Mouse (Mus musculus): ENCODE measurements around the gene Hcn1. TPM values are rescaled to one million over a fixed set of nuclear protein-coding genes. Genes with fewer than 3 reads are reported as not detected.

Hcn1 gene
- polyA plus RNA-seq (2015; fragmentation: Nextera tagmentation; extraction: Ambion mirVana) = not detected in 2 replicates

DNA sequence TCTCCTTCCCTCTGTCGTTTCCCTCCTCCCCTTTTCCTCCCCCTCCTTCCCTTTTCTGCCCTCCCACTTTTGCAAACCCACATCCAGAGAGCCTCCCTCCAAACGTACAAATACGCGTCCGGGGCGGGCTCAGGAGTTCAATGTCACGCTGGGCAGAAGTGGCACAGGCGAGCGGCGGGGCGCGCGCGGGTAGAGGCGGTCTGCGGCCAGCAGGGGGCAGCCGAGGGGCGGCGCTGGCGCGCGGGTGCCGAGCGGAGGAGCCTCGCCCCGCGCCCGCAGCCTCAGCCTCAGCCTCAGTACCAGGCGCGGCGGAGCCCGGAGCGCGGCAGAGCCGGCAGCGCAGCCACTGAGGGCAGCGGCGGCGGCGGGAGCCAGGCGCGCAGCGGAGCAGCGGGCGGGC is at the start of gene Hcn1:
Gene Hcn1, plus strand, starts transcription at position 140 of the 400 bp plus-strand sequence.
- Histone ChIP-seq H3K4me2 (ENCODE audit: low read length) (peak within 1 kb of the TSS; percentile 81), H3K27me3 (ENCODE audit: insufficient read depth, low read length) (peaks cover 16% of the 10 kb centered on the region), H3K4me3 (replicated peaks; ENCODE audit: low read depth, low read length) (peak within 1 kb of the TSS; percentile 37), H3K9me3 (replicated peaks; ENCODE audit: low read length) (no peaks in the 10 kb centered on the region), H3K9ac (ENCODE audit: low read depth, low read length) (no peak within 1 kb of the TSS), H3K27ac (no peak within 1 kb of the TSS), H3K36me3 (ENCODE audit: insufficient read depth, low read length) (no peaks in the 10 kb centered on the region), H3K4me1 (replicated peaks; ENCODE audit: insufficient read depth, low read length) (no peaks in the 10 kb centered on the region; the same call in 1 of the 2 replicates)
- WGBS = under 1% methylated on average over 40 of the region's 45 CpGs
- DNase-seq (ENCODE audit: low spot score) (peak; percentile 65), ATAC-seq (replicated peaks; ENCODE audit: low FRiP score, low read depth) (peak; percentile 94)
- peak; percentile 61 for TF ChIP-seq CTCF (IDR thresholded peaks at IDR 0.05; ENCODE audit: low read depth)

DNA sequence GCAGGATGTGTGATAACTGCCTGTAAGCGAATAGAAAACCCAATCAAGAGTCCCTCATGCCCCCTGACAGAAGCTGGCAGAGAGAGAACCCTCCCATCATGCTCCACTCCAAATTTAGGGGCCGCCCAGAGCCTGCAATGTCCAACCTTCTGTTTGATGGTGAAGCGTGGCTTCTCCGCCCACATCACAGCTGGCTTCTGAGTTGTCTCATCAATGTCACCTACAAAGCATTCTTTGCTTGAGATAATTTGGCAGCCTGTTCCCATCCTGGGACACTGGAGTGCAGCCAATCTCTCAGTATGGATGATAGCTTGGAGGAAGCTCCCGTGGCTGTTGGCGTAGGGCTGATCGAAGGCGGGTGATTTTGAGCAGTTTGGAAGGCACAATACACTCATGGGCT is 34.9 kb upstream of the Hcn1 start:
- no peak for TF ChIP-seq CTCF (IDR thresholded peaks at IDR 0.05; ENCODE audit: low read depth)

DNA sequence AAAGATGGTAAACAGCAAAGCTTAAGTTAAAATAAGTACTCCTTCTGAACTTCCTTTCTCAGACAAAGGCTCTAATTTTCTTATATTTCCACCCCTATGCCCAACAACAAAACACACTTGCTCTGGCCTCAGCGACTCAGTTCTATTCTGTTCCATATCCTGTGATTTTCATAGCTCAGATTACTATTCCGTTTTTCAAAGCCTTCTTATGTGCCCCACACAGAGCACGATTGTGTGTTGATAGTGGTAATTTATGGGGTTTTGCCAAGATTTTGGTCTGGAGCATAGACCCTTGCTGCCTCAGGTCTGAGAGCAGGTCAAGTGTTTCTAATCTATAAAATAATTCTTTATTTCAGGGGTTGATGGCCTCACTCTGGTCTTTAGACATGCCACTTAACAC is 30.4 kb upstream of the Hcn1 start:
- Histone ChIP-seq H3K27me3 (ENCODE audit: insufficient read depth, low read length) (no peaks in the 10 kb centered on the region), H3K27ac (no peak overlapping the region), H3K9me3 (replicated peaks; ENCODE audit: low read length) (no peaks in the 10 kb centered on the region), H3K4me3 (replicated peaks; ENCODE audit: low read depth, low read length) (no peak overlapping the region), H3K36me3 (ENCODE audit: insufficient read depth, low read length) (no peaks in the 10 kb centered on the region), H3K4me2 (ENCODE audit: low read length) (no peak overlapping the region), H3K9ac (ENCODE audit: low read depth, low read length) (no peak overlapping the region), H3K4me1 (replicated peaks; ENCODE audit: insufficient read depth, low read length) (no peaks in the 10 kb centered on the region)
- no peak for ATAC-seq (replicated peaks; ENCODE audit: low FRiP score, low read depth)
- no peak for TF ChIP-seq CTCF (IDR thresholded peaks at IDR 0.05; ENCODE audit: low read depth)
- DNase-seq (ENCODE audit: low spot score) = no peak
- 28% methylated on average over 3 of the region's 3 CpGs for WGBS

More for the DNA sequence above, 34.9 kb upstream of the Hcn1 start:
- H3K4me1 ChIP-seq (replicated peaks; ENCODE audit: insufficient read depth, low read length) = no peaks in the 10 kb centered on the region
- H3K27me3 ChIP-seq (ENCODE audit: insufficient read depth, low read length) = no peaks in the 10 kb centered on the region
- 81% methylated on average over 8 of the region's 8 CpGs for WGBS
- no peaks in the 10 kb centered on the region for H3K36me3 ChIP-seq (ENCODE audit: insufficient read depth, low read length)
- H3K4me2 ChIP-seq (ENCODE audit: low read length) = no peak overlapping the region
- no peak overlapping the region for H3K4me3 ChIP-seq (replicated peaks; ENCODE audit: low read depth, low read length)
- no peak overlapping the region for H3K27ac ChIP-seq
- DNase-seq (ENCODE audit: low spot score) (no peak), ATAC-seq (replicated peaks; ENCODE audit: low FRiP score, low read depth) (no peak)
- no peaks in the 10 kb centered on the region for H3K9me3 ChIP-seq (replicated peaks; ENCODE audit: low read length)
- H3K9ac ChIP-seq (ENCODE audit: low read depth, low read length) = no peak overlapping the region

DNA sequence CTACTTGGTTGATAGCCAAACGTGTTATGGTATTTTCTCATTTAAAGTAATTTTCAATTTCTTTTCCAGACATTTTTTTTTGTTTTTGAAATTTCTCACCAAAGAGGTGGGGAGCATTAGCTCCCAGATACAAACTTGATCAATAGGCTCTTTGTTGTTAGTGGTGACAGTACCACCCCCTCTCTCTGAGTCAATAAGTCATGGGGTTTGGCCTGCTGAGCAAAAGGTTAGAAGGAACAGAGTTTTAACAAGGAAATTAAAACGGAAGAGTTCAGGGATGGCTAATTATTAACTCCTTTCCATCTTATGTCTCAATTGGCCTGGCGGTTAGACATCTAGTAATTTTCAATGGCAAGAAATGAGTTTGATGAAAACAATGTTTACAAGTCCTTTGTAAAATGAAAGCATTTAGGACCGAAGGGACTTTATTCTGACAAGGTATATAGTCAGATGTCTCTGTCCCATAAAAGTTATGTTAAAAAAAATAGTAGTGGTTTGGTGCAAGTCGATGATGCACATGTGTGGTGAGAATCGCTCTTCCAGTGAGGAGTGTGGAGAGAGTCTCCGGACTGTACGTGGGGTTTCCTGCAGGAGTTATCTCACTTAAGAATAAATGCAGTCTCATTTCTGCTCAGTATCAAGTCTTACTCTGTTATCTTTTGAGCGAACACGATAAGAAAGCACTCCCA is 7.5 kb upstream of the Hcn1 start:
- TF ChIP-seq CTCF (IDR thresholded peaks at IDR 0.05; ENCODE audit: low read depth) = no peak
- Histone ChIP-seq H3K4me2 (ENCODE audit: low read length) (no peak overlapping the region), H3K27ac (no peak overlapping the region), H3K36me3 (ENCODE audit: insufficient read depth, low read length) (no peaks in the 10 kb centered on the region), H3K4me1 (replicated peaks; ENCODE audit: insufficient read depth, low read length) (no peaks in the 10 kb centered on the region), H3K27me3 (ENCODE audit: insufficient read depth, low read length) (no peaks in the 10 kb centered on the region), H3K9ac (ENCODE audit: low read depth, low read length) (no peak overlapping the region), H3K4me3 (replicated peaks; ENCODE audit: low read depth, low read length) (no peak overlapping the region), H3K9me3 (replicated peaks; ENCODE audit: low read length) (no peaks in the 10 kb centered on the region)
- DNase-seq (ENCODE audit: low spot score) (no peak), ATAC-seq (replicated peaks; ENCODE audit: low FRiP score, low read depth) (no peak)
- WGBS = 72% methylated on average over 10 of the region's 10 CpGs

DNA sequence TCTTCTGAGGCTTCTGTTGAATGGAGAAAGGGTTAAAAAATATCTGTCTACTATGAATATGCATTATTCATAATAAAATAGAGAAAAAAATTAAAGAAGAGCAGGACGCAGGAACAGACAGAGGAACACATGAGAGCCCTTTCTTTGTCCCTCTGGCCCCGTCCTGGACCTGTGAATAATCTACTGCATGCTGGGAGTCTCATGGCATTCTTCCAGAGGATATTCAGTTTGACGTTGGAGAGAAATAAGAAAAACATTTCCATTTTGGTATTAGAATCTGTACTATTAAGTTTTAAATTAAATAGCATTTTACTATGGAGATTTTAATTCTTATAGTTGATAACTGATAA is 7.0 kb upstream of the Hcn1 start:
- Histone ChIP-seq H3K27me3 (ENCODE audit: insufficient read depth, low read length) (no peaks in the 10 kb centered on the region), H3K9me3 (replicated peaks; ENCODE audit: low read length) (no peaks in the 10 kb centered on the region), H3K4me1 (replicated peaks; ENCODE audit: insufficient read depth, low read length) (no peaks in the 10 kb centered on the region), H3K27ac (no peak overlapping the region), H3K4me2 (ENCODE audit: low read length) (no peak overlapping the region), H3K4me3 (replicated peaks; ENCODE audit: low read depth, low read length) (no peak overlapping the region), H3K9ac (ENCODE audit: low read depth, low read length) (no peak overlapping the region), H3K36me3 (ENCODE audit: insufficient read depth, low read length) (no peaks in the 10 kb centered on the region)
- WGBS = 50% methylated on average over 3 of the region's 3 CpGs
- DNase-seq (ENCODE audit: low spot score) (no peak), ATAC-seq (replicated peaks; ENCODE audit: low FRiP score, low read depth) (no peak)
- no peak for TF ChIP-seq CTCF (IDR thresholded peaks at IDR 0.05; ENCODE audit: low read depth)

DNA sequence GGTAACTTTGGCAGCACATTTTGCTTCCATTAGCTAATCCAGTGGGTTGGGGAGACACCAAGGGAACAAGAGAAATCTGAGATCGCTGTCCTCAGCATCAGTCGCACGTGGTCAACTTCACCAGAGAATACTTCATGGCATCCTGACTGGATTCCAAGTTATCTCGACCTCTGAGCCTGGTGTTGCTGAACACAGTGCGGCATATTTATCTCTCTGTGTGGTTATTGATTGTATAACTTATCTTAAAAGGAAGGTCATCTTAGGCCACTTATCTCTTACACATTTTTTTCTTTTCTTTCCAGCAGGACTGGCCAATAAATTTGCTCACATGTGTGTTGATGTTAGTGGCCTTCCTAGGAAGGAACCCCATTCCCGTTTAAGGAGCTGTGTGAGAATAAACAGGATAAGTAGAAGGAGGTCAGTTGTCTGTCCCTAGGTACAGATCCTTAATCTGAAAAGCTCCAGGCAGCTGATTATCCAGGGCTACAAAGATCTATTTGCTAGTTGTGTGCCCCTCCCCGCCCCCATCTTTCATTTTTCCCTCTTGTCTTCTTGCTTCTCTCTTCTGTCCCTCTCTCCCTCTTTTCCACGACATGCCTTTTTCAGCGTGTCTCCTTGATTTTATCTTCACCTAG is 672 bp upstream of the Hcn1 start:
- Histone ChIP-seq H3K9ac (ENCODE audit: low read depth, low read length) (no peak overlapping the region), H3K4me1 (replicated peaks; ENCODE audit: insufficient read depth, low read length) (no peaks in the 10 kb centered on the region; the same call in 1 of the 2 replicates), H3K27ac (no peak overlapping the region), H3K27me3 (ENCODE audit: insufficient read depth, low read length) (peaks cover 16% of the 10 kb centered on the region), H3K36me3 (ENCODE audit: insufficient read depth, low read length) (no peaks in the 10 kb centered on the region), H3K9me3 (replicated peaks; ENCODE audit: low read length) (no peaks in the 10 kb centered on the region), H3K4me3 (replicated peaks; ENCODE audit: low read depth, low read length) (no peak overlapping the region), H3K4me2 (ENCODE audit: low read length) (no peak overlapping the region)
- DNase-seq (ENCODE audit: low spot score) (no peak), ATAC-seq (replicated peaks; ENCODE audit: low FRiP score, low read depth) (no peak)
- TF ChIP-seq CTCF (IDR thresholded peaks at IDR 0.05; ENCODE audit: low read depth) = no peak
- WGBS = 48% methylated on average over 9 of the region's 9 CpGs

Data from kidney, postnatal 0 days (tissue).